Mouse (Mus musculus): Measurements from ENCODE around the gene Prkch.

The Prkch gene

DNA sequence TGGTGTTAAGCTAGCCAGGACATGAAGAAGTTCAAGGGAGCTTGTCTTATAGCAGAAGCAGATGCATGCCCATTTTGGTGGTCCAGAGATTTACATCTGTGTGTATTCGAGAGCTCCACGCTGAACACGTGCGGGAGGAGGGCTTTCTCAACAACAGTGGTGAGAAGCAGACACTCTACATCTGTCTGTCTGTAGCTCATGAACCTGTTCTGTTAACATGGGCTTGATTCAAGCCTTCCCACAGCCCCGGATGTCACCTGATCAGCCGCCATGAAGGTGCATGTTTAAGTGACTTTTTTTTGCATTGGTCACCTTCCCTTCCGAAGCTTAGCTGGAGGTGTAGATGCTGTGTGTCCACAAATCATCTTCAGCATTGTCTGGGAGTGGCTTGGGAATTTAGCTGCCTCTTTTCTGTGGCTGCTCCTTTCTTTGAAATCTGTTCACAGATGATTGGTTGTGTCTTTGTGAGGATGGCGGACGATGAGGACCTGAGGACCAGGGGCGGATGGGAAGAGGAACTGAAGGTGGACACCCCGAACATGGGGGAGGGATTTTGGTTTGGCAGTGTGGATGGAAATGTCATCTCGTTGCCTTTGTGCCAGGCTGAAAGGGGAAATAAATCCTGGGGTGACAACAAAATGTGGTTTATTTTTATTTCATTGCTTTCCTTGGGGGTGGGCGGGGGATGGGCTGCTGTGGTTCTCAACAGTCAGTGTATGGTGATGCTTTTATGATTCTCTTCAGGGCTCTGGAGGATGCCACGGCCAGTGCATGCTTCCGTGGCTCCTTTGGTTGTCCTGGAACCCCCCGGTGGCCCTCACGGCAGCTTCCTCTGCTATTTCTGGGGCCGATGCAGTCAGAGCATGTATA lies 25.3 kb downstream of the Prkch start:
- in situ Hi-C loops (cut with MboI, MseI): no loop called here

DNA sequence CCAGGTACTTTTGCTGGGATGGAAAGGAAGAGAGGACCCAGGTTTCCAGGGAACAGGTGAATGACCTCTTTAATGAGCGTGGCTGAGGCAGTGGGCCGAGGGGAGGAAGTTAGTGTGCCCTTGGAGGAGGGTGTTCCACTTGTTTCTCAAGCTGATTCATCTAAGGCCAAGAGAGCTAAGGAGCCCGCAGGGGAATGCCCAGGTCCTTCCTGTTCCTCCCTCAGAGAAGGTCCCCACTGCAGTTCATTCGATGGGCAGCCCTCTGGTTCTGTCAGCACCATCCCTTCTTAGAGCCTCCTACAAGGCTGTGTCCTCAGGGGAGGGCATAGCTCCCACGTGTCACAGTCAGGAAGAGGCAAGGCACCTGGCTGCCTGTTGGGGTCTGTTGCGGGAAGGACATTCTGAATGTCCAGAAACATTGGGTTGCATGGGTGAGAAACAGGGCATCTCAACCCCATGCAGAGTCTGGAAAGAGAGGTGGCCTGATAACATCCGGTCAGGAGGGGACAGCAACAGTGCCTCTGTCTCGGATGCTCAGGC lies 26.3 kb downstream of the Prkch start:
- in situ Hi-C loops (cut with MboI, MseI): no loop called here

DNA sequence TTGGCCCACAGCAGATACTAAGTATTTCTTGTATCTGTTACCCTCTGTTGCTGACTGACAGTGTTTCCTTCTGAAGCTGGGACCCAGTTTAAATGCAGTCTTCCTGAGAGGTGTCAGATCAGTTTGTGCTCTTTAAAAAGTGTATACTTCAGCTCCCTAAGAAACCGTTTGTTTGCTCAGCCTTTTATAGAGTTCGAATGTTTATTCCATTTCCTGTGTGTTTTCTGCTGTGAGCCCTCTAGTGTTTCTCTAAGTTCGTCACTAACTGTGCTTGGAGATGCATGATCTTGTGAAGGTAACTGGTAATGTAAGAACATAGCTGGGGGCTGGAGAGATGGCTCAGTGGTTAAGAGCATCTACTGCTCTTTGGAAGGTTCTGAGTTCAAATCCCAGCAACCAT lies 27.1 kb downstream of the Prkch start:
- in situ Hi-C loops (cut with MboI, MseI): no loop called here

DNA sequence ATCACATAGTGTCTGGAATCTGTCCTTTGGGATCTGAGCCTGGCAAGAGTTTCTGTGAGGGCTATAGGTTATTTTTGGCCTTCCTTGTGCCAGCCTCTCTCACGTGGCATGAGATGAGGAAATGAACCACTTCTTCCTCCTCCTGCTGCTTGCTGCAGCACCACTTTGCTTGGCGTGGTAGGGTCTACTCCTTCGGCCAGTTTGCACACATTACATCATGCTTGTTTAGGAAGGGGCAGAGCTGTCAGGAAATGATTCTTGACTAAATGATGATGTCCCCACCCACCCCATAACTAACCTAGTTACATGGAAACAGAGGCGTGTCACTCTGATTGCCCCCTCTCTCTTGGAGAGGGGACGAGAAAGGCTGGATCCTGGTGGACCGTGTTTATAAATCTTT lies 28.6 kb downstream of the Prkch start:
- in situ Hi-C loops (cut with MboI, MseI): no loop called here

DNA sequence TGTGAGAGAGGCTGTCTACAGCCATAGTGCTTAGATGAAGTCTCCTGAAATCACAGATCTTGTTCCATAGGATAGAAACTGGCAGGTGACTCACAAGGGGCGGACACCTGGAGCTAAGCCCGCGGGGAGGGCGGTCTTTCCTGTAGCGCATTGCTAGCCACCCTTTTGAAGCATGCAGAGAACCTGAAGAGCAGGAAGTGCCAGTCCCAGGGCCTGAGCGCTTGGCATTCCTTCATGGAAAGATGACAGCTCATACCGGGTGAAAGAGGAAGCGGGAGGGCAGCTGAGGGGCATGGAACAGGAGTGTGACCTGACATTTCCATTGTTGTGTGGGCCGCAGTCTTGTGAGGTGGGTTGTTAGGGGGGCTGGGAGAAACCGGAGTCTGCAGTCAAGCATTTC lies 33.1 kb downstream of the Prkch start:
- in situ Hi-C loops (cut with MboI, MseI): no loop called here

DNA sequence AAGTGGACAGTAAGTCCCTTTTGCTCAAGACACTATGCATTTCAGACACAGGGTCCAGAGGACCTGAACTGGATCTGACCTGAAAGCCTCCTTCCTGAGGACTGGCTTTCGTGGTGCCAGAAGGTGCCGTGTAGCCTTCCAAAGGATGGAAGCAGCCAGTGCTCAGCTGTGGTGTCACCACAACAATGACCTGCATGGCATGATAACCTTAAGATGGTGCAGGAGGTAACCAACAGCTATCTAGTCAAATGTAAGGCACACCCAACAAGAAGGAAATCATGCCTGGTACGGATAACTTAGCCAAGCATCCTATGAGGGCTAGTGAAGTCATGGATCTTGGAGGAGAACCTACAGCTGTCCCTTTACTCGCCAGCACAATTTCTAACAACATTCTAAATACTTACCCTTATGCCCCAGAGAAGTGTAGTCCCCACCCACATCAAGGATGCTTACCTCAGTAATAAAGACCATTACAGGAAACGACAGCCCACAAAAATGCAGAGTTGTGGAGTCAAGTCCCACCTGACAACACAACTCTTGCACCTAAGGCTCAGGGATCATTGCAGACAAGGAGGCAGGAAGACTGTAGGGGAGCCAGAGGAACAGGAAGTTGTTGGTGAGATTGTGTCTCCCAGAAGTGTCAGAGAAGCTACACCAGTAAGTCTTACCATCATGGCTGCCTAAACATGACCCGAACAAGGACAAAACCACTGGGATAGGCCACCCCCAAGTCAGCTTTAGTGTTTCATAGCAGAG lies 40.9 kb downstream of the Prkch start:
- in situ Hi-C loops (cut with MboI, MseI): no loop called here

DNA sequence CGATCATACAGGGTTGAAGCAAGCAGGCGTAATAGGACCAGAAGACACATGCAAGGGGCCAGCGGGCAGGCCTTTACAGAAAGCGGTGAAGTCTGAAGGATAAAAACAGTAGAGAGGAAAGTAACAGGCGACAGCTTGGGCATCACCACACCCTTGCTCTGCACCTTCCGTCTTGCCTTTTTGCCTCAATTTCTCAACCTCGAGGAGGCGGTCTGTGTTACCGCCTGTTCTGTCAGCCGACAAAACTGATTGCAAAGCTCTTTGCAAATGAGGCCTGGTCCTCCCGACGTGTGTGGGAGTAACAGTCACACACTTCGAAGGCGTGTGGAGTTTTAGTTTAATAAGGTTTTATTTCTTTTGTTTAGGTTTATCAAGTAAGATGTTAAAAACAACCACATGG lies 43.3 kb downstream of the Prkch start:
- in situ Hi-C loops (cut with MboI, MseI): no loop called here

DNA sequence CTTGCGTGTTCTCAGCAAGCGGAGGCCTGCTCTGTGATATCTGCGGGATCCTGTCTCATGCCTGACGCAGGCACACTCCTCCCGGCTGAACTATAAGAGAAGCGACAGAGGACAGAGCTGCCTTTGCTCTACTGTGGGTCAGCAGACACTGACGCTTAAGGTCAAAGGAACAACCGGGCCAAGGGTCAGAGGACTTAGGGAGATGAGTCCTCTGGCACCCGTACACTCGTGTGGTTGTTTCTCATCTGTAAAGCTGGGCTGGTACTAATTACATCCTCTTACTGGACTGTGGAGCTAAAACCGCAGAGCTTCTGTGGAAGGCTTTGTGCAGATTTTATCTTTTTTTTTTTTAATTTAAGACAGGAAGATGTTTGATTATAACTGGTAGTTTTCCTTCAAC lies 46.0 kb downstream of the Prkch start:
- in situ Hi-C loops (cut with MboI, MseI): no loop called here

DNA sequence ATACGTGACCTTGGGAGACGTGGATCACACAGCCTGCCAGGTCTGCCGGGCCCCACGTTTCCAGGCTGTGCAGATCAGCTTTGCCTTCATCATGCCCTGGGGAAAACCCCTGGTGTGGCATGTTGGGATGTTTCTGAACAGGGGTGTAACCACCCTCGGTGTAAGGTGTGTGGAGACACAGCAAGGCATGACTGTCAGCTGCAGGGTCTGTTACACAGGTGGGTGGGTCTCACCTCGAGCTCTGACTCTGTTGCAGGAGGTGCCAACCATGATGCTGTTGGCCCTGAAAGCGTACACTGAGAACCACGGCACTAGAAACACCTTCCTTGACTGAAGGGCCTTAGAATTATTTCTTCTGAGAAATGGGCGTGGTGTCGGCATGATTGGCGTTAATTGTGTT lies 46.6 kb downstream of the Prkch start:
- in situ Hi-C loops (cut with MboI, MseI): no loop called here

DNA sequence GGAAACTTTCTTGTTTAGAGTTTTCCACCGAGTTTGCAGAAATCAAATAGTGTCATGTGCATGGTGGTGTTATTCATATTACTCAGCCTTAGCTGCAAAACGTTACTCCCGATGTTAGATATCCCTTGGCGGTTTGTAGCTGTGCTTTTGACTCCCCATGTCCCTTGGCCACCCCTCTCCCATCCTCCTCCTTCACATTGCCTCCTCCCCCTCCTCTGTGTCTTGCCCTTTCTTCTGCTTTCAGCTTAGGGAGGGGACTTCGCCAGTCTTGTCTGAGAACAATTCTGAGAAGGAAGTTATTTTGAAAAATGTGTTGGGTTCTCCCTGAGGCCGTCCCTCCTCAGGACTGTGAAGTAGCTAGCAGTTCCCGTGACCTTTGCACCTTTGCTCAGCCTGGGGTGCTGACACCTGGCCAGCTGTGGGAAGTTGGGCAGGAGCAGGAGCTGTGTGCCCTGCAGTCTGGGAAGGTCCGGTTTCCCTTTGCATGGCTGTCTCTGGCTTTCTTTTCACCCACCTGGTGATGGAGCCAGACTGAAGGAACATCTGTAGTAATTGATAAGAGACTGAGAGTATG lies 48.2 kb downstream of the Prkch start:
- in situ Hi-C loops (cut with MboI, MseI): no loop called here

DNA sequence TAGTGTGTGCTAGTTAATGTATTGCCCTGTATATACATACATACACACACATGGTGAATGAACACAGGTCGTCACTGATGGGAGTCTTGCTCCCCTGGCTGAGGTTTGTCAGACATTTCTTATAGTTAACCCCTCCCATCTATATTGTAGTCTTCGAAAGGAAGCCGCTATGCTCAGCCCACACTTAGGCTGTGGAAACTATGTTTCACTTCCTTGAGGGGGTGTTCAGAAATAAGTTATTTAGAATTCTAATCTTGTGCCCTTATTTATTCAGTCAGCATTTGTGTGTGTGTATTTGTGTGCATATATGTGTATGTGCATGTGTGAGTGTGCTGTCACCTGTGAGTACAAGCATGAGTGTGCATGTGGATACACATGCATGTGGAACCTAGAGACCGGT lies 49.1 kb downstream of the Prkch start:
- in situ Hi-C loops (cut with MboI, MseI): no loop called here

DNA sequence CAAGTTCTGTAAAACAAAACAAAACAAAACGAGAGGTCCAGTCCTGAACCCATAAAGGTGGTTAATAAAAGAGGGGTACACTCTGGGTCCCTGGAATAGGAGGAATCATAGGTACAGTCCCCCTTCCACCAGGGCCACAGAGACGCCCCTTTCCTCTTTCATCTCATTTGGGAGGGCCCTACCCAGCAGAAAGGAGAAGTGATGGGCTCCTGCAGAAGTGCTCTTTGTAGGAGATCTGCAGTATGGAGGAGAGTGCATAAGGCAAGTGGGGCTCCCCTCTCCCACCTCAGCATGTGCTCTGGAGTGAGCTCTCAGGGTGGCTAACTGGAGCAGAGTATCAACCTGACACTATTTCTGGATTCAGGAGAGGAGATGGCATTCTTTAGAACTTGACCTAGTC lies 55.0 kb downstream of the Prkch start:
- in situ Hi-C loops (cut with MboI, MseI): no loop called here

DNA sequence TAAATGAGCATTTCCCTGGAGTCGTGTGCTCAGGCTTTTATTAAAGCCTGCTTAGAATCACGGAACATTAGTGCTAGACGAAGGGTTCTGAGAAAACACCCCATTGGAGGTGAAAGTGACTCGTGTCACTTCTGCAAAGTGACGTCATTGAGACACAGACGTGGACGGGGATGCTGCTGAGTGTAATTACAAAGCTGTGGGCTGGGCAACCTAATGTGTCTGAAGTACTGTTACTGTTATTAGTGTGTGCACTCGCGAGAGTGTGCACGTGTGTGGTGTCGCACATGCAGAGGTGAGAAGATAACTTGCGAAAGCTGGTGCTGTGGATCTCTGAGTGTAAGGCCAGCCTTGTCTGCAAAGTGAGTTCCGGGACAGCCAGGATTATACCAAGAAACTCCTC lies 56.6 kb downstream of the Prkch start:
- in situ Hi-C loops (cut with MboI, MseI): loop anchor here (5.0 kb wide), 1 partner anchor 54 kb away; no protein-coding TSS in a partner anchor

DNA sequence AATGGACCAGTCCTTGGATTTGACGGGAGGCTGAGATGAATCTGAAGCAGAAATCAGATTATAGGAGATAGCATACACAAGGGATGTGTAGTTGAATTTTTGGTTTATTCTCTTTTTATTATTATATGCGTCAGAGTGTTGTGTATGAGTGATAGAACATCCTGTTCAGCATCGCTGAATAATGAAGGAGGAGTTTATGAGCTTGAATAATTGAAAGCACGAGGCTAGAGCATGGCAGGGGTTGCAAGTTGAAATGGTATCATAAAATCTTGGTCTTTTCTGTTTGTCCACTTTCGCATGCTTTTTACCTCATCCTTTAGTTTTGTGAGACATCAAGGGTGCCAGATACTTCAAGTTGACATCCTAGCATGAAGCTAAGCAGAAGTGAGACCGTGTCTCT lies 60.6 kb downstream of the Prkch start:
- in situ Hi-C loops (cut with MboI, MseI): no loop called here

DNA sequence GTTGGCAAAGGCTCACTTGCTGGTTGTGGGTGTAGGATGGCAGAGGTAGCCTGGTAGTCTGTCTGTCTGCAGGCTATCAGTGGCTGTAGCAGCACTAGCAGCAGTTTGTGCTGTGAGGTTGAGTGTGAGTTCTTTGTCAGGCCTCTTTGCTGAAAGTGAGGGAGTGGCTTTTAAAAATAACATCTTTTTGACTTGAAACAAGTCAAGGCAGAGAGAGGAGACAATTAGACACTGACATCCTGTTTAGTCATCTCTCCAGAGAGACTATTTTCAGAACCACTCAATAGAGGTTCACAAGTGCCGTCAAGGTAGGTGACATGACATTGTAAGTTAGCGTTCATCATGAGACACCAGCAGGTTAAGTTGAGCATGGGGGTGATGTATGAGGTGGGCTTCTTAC lies 63.1 kb downstream of the Prkch start:
- in situ Hi-C loops (cut with MboI, MseI): no loop called here

DNA sequence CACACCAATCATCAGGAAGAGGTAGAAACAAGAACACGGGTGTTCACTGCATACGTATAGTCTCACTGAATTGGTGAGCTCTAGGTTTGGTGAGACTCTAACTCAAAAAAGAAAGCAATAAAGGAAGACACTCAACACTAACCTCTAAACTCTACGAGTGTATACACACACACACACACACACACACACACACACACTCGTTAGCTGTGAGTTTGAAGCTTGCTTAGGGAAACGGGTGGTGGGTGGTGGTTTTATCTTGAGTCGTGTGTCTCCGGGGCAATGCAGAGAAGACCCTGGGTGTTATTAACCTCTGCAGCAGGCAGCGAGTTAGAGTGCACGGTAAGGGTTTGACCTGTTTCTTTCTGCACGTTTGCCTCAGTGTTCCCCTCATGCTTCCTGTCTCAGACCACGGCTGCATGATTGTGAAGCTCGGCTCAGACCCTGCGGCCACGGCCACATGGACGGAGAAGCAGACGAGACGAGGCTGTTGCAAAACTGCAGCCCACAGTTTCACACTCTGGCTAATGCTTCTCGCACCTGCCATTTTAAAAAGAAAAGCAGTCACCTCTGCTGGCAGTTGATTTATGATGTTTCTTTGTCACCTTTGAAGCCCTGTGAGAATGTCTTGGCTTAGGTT lies 72.1 kb downstream of the Prkch start:
- in situ Hi-C loops (cut with MboI, MseI): no loop called here

DNA sequence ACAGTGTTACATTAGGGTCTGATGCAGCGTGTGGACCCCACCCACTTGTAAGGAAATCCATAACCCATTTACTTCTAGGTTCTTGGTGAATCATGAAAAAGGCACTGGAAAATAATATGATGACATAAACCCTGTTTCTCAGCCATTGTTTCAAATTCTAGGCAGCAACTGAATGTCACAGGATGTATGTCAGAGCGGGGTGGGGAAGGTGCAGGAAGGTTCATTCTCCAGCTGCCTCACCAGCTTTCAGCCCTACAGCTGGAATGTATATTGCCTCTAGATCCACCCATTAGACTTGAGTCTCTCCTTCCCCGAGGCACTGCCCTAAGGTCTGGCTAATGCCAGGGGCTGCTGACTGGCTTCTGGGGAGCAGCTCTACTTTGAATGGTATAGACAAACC lies 78.8 kb downstream of the Prkch start:
- in situ Hi-C loops (cut with MboI, MseI): no loop called here

DNA sequence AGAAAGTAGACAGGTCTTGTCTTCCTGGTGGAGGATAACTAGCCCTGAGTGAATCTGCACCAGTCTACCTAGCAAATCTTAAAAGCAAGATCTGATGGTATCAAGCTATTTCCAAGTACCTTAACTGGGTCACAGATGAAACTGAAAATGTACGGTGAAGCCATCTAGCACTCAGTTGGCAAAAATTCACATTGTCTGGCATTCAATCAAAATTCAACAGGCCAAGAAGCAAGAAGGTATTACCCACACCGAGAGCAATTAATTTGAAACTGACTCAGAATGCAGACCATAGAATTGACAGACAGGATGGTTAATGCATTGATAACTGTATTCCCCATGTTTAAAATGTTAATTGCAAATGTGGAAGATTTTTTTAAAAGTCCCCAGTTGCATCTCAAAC lies 82.1 kb downstream of the Prkch start:
- in situ Hi-C loops (cut with MboI, MseI): no loop called here

DNA sequence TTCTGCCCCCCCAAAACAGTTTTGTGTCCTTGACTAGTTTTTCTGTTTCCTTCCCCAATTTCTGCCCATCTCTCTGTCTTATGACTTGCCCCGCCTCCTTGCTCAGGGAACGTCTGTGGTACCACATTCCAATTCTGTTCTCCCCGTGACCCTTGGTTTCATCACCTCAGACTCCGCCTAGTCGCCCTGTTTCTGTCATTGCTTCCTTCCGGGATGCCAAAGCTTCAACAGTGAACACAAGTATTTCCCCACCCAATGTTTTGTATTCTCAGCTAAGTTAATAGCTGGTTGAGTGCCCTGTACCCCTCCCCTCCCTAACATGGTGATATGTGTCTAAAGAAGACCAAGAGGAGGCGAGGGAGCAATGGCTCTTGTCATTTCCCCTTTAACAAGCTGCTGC lies 83.0 kb downstream of the Prkch start:
- in situ Hi-C loops (cut with MboI, MseI): no loop called here

DNA sequence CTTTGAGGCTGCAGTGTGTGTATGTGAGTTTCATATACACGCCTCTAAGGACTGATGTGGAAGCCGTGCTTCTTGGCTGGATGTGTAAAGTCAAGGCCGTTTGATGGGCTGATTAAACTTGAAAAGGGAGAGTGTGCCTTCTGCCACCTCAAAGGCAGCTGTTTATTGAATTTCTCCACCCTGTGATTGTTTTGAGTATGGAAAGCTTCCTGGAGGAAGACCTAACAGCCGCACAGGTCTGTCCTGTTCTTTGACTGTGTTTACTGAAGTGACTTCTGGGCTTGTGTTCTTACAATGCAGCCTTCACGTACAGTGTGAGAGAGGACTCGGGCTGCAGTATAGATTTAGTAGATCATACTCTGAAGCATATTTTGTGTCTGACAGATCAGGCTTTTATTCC lies 86.1 kb downstream of the Prkch start:
- in situ Hi-C loops (cut with MboI, MseI): no loop called here

DNA sequence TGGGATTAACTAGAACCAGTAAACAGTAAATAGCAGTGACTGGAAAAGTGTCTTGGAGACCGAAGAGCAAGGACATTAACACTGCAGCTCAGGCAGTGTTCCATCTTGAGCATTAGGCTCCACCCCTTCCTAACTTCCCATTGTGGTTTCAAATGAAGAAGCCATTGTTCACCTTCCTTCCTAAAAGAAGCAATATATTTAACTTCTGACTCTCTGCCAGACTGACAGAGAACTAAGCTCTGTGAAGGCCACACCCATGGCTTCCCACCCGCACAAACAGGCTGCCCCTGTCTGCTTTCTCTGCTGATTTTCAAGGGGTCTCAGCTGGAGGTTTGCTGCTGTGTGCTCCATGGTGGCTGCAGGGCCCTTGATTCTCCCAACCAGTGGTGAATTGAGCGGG lies 86.9 kb downstream of the Prkch start:
- in situ Hi-C loops (cut with MboI, MseI): no loop called here

DNA sequence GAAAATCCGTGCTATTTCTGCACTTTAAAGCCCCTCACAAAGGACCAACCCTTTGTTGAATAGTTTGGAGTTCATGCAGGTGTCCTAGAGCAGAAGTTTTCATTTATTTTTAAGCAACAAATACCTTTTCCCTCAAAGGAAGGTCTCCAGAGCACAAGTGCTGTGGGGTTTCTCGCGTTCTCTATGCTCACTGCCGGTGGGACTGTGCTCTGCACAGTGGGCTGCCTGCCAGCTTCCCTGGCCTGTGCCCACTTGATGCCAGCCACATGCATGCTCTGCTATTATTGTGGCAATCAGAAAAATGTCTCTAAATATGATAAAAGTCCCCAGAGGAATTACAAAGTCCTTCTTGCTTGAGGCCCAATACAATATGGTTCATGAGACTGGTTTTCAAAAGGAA lies 87.4 kb downstream of the Prkch start:
- in situ Hi-C loops (cut with MboI, MseI): no loop called here

Measured in T-helper 2 cell (primary cell).